In genomic region chr11:102890096-102890495, GRCm38 (mm10) we compare ENCODE assay signal across 14 mouse cellular contexts. TPM values are rescaled to one million over a fixed set of nuclear protein-coding genes. Genes with fewer than 3 reads are reported as not detected.
"Had no signal": no experiment of that assay in that cellular context is flagged by ENCODE, and none has a peak within 500 bp of the region (broad histone marks: within the 10 kb centered on the region; RNA-seq: fewer than 3 reads in every experiment).

No protein-coding gene starts in this region.

- H3K4me2 ChIP-seq: limb, embryonic 12.5 days; lung, embryonic 14.5 days; midbrain, embryonic 12.5 days; neural tube, embryonic 15.5 days had no signal

- H3K9me3 ChIP-seq: limb, embryonic 12.5 days; liver, embryonic 15.5 days; midbrain, embryonic 12.5 days; neural tube, embryonic 15.5 days had no signal

- H3K27ac ChIP-seq: limb, embryonic 12.5 days; midbrain, embryonic 12.5 days; neural tube, embryonic 15.5 days had no signal

- DNase-seq: kidney, adult 18-20 months; kidney, postnatal 25 days; liver; lung, embryonic 14.5 days; lung, postnatal 10 days; thymus, adult 18-20 months; thymus, postnatal 14 days had no signal

- H3K4me3 ChIP-seq: limb, embryonic 12.5 days; liver, embryonic 15.5 days; midbrain, embryonic 12.5 days; neural tube, embryonic 15.5 days had no signal

- H3K36me3 ChIP-seq: limb, embryonic 12.5 days; liver, embryonic 15.5 days; midbrain, embryonic 12.5 days; neural tube, embryonic 15.5 days had no signal

- H3K9ac ChIP-seq: limb, embryonic 12.5 days; liver, embryonic 15.5 days; lung, embryonic 14.5 days; midbrain, embryonic 12.5 days; neural tube, embryonic 15.5 days had no signal

RNA-seq across cellular contexts. Expression of gene Fam187a, which starts 5.1 kb away (rescaled TPM):
- polyA plus RNA-seq: kidney, embryonic 14.5 days; limb, embryonic 12.5 days; liver, embryonic 15.5 days; lung, embryonic 14.5 days; midbrain, embryonic 12.5 days; neural tube, embryonic 11.5 days; neural tube, embryonic 15.5 days; stomach, embryonic 14.5 days had no signal

RNA-seq across cellular contexts. Expression of gene Gfap, which starts 10.6 kb away (rescaled TPM):
- polyA plus RNA-seq: midbrain, embryonic 12.5 days had no signal
